Mouse (Mus musculus): ENCODE measurements at regions not wholly inside any gene's neighbourhood (a gene's known extent, or its start where the extent isn't known, plus 50 kb on each side); places are given as distances from the start of the nearest gene placed in this dataset.

DNA sequence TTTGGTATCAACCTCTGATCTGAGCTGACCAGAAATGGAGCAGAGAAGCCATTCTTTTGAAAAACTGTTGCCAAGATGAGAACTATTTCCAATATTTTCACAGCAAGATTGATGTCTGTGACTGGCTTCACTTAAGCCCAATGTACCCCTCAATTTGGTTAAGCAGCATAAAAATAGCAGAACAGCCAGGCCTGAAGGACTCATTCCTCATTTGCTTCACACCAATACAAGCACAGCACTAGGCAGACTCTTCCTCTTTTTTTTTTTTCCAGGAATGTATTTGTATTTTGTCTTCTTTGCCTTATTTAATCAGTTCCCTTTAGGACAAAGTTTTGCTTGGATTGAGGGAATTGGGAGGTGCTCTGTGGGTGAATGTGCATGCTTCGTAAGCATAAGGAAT is 441.4 kb upstream of the Btbd3 start:
- H3K9ac ChIP-seq: no peak overlapping the region
- H3K27ac ChIP-seq (replicated peaks): no peak overlapping the region
- no peaks in the 10 kb centered on the region for H3K27me3 ChIP-seq
- H3K36me3 ChIP-seq (replicated peaks): no peaks in the 10 kb centered on the region
- no peaks in the 10 kb centered on the region for H3K4me1 ChIP-seq (replicated peaks)
- H3K9me3 ChIP-seq (replicated peaks): no peaks in the 10 kb centered on the region
- no peak for ATAC-seq (ENCODE audit: insufficient read depth)
- no peak overlapping the region for H3K4me3 ChIP-seq (replicated peaks)
- 82% methylated on average over 1 of the region's 1 CpGs for WGBS (ENCODE audit: insufficient replicate concordance)
- H3K4me2 ChIP-seq: no peak overlapping the region

DNA sequence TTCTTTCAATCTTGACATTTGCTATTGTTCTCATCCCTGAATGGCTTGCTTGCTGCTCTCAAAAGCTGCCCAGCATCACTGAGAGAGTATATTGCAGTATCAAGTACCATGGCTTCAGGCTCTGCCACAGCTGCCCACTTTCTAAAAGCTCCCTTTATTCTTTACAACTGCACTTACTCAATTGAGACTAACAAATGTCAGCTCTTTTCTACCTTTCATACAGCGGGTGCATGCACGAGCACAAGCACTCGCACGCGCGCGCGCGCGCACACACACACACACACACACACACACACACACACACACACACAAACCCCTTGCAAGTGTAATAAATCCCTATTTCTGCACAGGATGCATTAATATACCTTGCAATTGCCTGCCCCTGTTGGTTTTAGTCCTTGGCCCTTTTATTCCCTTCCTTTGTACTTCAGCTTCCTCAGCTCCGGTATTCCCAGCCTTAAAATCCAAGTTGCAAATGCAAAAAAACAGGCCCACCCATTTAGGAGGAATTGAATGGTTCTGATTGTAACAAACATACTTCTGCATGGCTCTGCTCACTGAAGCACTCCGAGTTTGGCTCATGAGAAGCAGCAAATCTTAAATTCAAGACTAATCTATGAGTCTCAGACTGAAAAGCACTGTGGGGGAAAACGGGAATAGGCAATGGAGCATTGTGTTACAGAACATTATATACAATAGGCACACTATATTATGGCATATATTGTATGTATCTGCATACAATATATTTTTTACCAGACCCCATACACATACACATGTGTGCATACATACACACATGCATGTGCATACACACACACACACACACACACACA is 447.7 kb upstream of the Btbd3 start:
- H3K36me3 ChIP-seq (replicated peaks): no peaks in the 10 kb centered on the region
- H3K9me3 ChIP-seq (replicated peaks): no peaks in the 10 kb centered on the region
- H3K4me2 ChIP-seq: no peak overlapping the region
- WGBS (ENCODE audit: insufficient replicate concordance): 85% methylated on average over 13 of the region's 13 CpGs
- H3K9ac ChIP-seq: no peak overlapping the region
- H3K4me1 ChIP-seq (replicated peaks): no peaks in the 10 kb centered on the region
- ATAC-seq (ENCODE audit: insufficient read depth): no peak
- H3K27ac ChIP-seq (replicated peaks): no peak overlapping the region
- no peak overlapping the region for H3K4me3 ChIP-seq (replicated peaks)
- no peaks in the 10 kb centered on the region for H3K27me3 ChIP-seq

DNA sequence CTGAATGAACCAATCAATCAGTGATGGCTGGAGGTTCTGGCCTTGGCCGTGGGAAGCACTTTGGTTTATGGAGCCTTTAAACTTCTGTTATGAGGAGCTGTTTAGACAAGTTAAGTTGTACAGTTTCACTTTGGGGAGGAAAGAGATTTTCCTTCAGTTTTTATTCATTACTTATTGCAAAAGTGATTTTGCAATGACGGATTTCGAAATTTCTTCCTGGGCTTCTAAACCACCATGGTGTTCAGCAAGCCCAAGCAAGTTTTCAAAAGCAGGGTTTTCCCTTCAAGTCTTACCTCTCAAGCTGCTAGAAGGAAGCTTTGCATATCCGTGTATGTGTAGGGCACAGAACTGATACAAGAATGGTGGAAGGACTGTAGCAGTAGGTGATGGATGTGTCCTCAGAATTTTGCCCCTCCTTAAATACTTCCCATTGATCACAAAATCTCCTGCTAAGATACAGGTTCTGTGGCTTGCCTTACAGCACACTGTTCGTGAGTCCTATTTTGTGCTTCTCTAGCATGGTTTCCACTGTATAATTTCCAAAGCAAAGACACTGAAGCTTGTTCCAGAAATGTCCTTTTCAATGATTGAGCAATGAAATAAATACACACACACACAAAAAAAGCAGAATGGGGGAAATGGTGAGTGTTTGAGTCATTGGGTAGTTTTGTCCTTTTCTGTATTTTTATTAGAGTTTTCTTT is 448.6 kb upstream of the Btbd3 start:
- no peak overlapping the region for H3K9ac ChIP-seq
- ATAC-seq (ENCODE audit: insufficient read depth): no peak
- no peak overlapping the region for H3K4me2 ChIP-seq
- WGBS (ENCODE audit: insufficient replicate concordance): 49% methylated on average over 5 of the region's 5 CpGs
- no peak overlapping the region for H3K27ac ChIP-seq (replicated peaks)
- no peaks in the 10 kb centered on the region for H3K36me3 ChIP-seq (replicated peaks)
- H3K27me3 ChIP-seq: no peaks in the 10 kb centered on the region
- H3K9me3 ChIP-seq (replicated peaks): no peaks in the 10 kb centered on the region
- H3K4me1 ChIP-seq (replicated peaks): no peaks in the 10 kb centered on the region
- no peak overlapping the region for H3K4me3 ChIP-seq (replicated peaks)

DNA sequence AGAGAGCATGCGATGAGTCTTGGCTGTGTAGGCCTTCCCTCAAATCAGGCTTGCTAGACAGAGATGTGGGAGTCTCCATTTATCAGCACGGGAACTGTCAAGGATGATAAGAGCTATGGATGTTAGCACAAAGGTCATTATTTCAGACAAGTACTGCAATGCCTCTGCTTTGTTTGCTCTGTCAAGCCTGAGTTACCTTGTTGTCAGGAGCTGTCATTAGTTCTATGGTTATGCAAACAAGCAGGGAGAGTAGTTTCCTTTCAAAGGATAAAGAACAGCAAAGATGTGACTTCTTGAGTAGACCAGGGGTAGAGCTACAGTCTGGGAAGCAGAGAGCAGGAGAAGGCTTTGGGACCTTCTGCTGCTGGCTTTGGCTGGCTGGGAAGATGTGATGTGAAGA is 461.5 kb upstream of the Btbd3 start:
- no peak for ATAC-seq (ENCODE audit: insufficient read depth)
- WGBS (ENCODE audit: insufficient replicate concordance): 56% methylated on average over 2 of the region's 2 CpGs
- Histone ChIP-seq H3K9me3 (replicated peaks) (no peaks in the 10 kb centered on the region), H3K4me1 (replicated peaks) (no peaks in the 10 kb centered on the region), H3K4me2 (no peak overlapping the region), H3K9ac (no peak overlapping the region), H3K4me3 (replicated peaks) (no peak overlapping the region), H3K27me3 (no peaks in the 10 kb centered on the region), H3K27ac (replicated peaks) (no peak overlapping the region), H3K36me3 (replicated peaks) (no peaks in the 10 kb centered on the region)

DNA sequence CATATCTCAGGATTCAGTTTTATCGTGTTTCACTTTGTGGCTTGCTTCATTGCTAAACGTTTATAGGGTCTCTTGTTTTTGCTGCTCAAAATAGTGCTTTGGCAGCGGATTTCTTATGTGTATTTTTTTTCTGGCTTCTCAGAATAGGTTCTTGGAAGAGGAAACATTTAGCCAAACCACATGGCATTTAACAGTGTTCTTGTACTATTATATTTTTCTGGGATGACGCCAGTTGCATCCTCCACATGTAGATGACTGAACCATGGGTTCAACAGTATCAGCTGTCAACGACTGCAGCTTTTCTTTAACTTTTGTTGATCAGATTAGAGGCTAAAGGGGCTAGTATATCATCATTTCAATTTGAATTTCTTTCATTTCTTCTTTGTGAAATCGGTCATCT is 472.3 kb upstream of the Btbd3 start:
- Histone ChIP-seq H3K27ac (replicated peaks) (no peak overlapping the region), H3K4me2 (no peak overlapping the region), H3K9ac (no peak overlapping the region), H3K9me3 (replicated peaks) (no peaks in the 10 kb centered on the region), H3K27me3 (no peaks in the 10 kb centered on the region), H3K36me3 (replicated peaks) (no peaks in the 10 kb centered on the region), H3K4me1 (replicated peaks) (no peaks in the 10 kb centered on the region), H3K4me3 (replicated peaks) (no peak overlapping the region)
- 54% methylated on average over 6 of the region's 6 CpGs for WGBS (ENCODE audit: insufficient replicate concordance)
- ATAC-seq (ENCODE audit: insufficient read depth): no peak

DNA sequence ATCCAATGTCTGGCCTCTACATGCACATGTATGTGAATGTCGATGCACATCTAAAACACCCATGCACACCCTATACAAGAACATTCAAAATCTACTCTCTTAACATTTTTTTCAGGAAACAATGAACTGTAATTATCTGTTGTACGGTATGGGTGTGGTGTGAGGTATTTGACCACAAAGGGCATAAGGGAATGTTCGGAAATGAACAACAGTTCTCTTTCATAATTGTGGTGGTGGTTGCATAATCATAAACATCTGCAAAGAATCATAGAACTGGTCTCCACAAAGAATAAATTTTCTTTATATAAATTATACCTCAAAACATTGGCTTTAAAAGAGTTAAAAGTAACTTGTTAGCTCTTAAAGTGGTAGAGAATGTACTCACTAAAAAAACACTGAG is 478.9 kb upstream of the Btbd3 start:
- WGBS (ENCODE audit: insufficient replicate concordance): 30% methylated on average over 3 of the region's 3 CpGs
- Histone ChIP-seq H3K9me3 (replicated peaks) (no peaks in the 10 kb centered on the region), H3K27ac (replicated peaks) (no peak overlapping the region), H3K4me1 (replicated peaks) (no peaks in the 10 kb centered on the region), H3K27me3 (no peaks in the 10 kb centered on the region), H3K9ac (no peak overlapping the region), H3K4me3 (replicated peaks) (no peak overlapping the region), H3K36me3 (replicated peaks) (no peaks in the 10 kb centered on the region), H3K4me2 (no peak overlapping the region)
- no peak for ATAC-seq (ENCODE audit: insufficient read depth)

DNA sequence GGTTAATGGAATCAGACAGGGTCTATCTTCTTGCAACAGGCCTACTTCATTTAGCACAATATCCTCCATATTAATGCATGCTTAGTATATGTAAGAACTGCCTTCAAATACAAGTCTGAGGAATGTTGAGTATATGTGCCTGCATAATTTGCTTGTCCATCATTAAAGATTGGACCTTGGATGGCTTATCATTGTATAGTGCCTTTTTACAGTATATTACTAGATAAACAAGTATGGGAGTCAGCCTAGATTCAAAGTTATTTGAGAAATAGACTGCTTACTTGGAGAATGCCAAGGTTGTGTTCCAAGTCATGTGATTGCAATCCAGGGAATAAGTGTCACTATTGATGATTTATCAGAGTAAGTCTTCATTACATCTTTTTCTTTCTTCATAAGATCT is 491.6 kb upstream of the Btbd3 start:
- H3K4me1 ChIP-seq (replicated peaks): no peaks in the 10 kb centered on the region
- H3K9ac ChIP-seq: no peak overlapping the region
- no peak overlapping the region for H3K27ac ChIP-seq (replicated peaks)
- H3K4me3 ChIP-seq (replicated peaks): no peak overlapping the region
- H3K27me3 ChIP-seq: no peaks in the 10 kb centered on the region
- H3K9me3 ChIP-seq (replicated peaks): no peaks in the 10 kb centered on the region
- H3K36me3 ChIP-seq (replicated peaks): no peaks in the 10 kb centered on the region
- ATAC-seq (ENCODE audit: insufficient read depth): no peak
- H3K4me2 ChIP-seq: no peak overlapping the region

DNA sequence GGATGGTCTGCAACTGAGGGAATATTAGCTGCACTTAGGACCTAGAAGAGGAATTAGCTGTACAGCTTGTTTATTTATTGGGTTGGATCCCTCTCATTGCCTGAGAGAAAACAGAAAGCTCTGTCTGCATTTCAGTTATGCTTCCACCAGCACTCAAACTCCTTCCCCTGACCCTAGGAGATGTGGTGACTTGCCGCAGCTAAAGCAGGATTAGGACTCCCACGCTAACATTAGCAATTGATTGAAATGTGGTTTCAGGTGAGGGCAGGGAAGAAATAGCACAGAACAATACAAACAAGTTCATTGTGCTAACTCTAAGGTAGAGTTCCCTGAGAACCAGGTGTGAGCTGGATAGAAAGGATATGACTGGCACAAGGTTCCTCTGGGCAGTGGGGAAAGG is 496.9 kb upstream of the Btbd3 start:
- Histone ChIP-seq H3K9ac (no peak overlapping the region), H3K36me3 (replicated peaks) (no peaks in the 10 kb centered on the region), H3K4me3 (replicated peaks) (no peak overlapping the region), H3K4me2 (no peak overlapping the region), H3K4me1 (replicated peaks) (no peaks in the 10 kb centered on the region), H3K27ac (replicated peaks) (no peak overlapping the region), H3K9me3 (replicated peaks) (no peaks in the 10 kb centered on the region), H3K27me3 (no peaks in the 10 kb centered on the region)
- no peak for ATAC-seq (ENCODE audit: insufficient read depth)
- WGBS (ENCODE audit: insufficient replicate concordance): 64% methylated on average over 2 of the region's 2 CpGs

DNA sequence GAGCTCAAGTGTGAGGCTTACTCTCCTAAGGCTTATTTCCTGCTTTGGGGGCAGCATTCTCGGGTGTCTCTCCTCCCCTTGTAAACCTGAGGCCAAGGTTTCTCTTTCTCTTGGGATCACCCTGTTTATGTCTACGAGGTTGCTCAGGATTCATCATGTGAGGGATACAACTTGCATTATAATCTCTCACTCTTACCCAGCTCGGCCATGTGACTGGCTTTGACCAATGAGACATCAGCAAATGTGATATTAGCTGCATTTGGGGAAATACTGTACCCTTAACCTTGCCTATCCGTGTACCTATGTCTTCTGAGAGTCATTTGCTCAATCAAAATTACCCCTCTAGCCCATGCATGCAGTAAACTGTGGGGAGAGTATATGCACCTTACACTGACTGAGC is 498.0 kb upstream of the Btbd3 start:
- H3K9ac ChIP-seq: no peak overlapping the region
- no peaks in the 10 kb centered on the region for H3K4me1 ChIP-seq (replicated peaks)
- no peak overlapping the region for H3K4me2 ChIP-seq
- WGBS (ENCODE audit: insufficient replicate concordance): 34% methylated on average over 4 of the region's 4 CpGs
- no peaks in the 10 kb centered on the region for H3K27me3 ChIP-seq
- no peaks in the 10 kb centered on the region for H3K36me3 ChIP-seq (replicated peaks)
- no peak overlapping the region for H3K27ac ChIP-seq (replicated peaks)
- H3K4me3 ChIP-seq (replicated peaks): no peak overlapping the region
- ATAC-seq (ENCODE audit: insufficient read depth): no peak
- no peaks in the 10 kb centered on the region for H3K9me3 ChIP-seq (replicated peaks)

DNA sequence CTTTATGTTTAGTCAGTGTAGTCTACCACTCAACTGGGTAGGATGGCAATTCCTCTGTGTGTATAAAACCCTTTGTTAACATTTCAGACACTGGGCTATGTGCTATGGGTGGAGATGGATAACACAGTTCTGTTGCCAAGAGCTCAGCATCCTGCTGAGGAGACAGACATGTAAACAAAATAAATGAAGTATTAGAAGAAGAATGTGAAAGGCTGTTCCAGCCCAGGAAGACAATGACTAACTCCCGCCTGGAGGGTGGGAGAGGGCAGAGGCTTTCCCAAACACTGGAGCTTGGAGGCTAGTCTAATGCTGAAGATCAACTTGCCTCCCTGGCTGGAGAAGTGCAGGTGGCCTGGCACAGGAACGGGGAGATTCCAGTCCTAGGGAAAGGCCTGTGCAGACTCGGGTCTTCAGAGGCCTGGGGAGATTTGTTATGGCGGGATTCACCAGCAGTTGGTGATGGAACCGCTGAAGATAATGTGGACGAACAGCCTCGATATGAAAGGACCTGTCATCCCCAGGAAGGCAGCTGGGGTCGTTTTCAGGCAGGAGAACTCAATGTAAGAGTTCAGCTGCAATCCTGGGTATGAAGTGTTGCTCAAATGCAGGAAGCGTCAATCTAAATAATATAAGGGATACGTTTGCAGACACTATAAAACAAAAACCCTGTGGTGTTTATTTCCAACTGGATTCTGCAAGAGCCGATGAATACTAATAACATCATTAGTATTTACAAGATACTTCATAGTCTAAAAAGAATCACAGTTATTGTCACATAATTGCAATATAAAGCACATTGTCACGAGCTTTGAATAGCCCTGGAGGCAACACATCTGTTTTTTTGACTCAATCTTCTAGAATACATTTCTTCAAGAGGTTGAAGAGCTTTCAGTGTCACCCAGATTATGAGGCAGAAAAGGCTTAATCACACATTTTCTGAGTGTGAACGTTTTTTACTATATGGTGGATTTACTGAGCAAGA is 498.8 kb upstream of the Btbd3 start:
- Histone ChIP-seq H3K4me1 (replicated peaks) (no peaks in the 10 kb centered on the region), H3K36me3 (replicated peaks) (no peaks in the 10 kb centered on the region)
- WGBS (ENCODE audit: insufficient replicate concordance): 44% methylated on average over 13 of the region's 13 CpGs

DNA sequence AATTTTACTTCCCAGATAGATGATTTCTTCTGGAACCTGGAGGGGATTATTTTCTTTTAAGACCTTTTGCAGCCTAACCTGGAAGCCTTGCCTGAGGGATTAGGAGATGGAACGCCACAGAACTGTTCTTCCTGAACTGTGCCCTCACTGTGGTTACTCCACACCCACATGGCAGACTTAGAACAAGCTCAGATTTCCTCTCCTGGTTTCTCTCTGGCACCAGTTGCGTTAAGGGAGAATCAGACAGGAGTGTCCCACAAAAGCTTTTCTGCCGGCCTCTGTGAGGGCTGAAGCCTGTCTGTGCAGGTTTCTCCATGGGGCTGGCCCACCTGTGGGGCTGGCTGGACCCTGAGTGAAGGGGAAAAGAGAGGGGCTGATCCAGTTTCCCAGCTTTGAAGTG is 500.1 kb upstream of the Btbd3 start:
- WGBS (ENCODE audit: insufficient replicate concordance): 10% methylated on average over 3 of the region's 3 CpGs
- no peak for ATAC-seq (ENCODE audit: insufficient read depth)
- no peak overlapping the region for H3K4me3 ChIP-seq (replicated peaks)

More for the DNA sequence above, 498.8 kb upstream of the Btbd3 start:
- H3K27ac ChIP-seq (replicated peaks): no peak overlapping the region
- no peak for ATAC-seq (ENCODE audit: insufficient read depth)
- H3K9ac ChIP-seq: no peak overlapping the region
- H3K4me3 ChIP-seq (replicated peaks): no peak overlapping the region
- H3K27me3 ChIP-seq: no peaks in the 10 kb centered on the region
- H3K9me3 ChIP-seq (replicated peaks): no peaks in the 10 kb centered on the region
- no peak overlapping the region for H3K4me2 ChIP-seq

More for the DNA sequence above, 500.1 kb upstream of the Btbd3 start:
- no peaks in the 10 kb centered on the region for H3K36me3 ChIP-seq (replicated peaks)
- H3K27ac ChIP-seq (replicated peaks): no peak overlapping the region
- no peaks in the 10 kb centered on the region for H3K27me3 ChIP-seq
- no peak overlapping the region for H3K9ac ChIP-seq
- no peak overlapping the region for H3K4me2 ChIP-seq
- H3K9me3 ChIP-seq (replicated peaks): no peaks in the 10 kb centered on the region
- no peaks in the 10 kb centered on the region for H3K4me1 ChIP-seq (replicated peaks)
